Mouse (Mus musculus) kidney, postnatal 0 days (tissue): Measurements from ENCODE around the gene Tiam1. TPM values are rescaled to one million over a fixed set of nuclear protein-coding genes. Genes with fewer than 3 reads are reported as not detected.

Source experiments
- ATAC-seq: fragments of 200-750 bp; cut with Nextera tagmentation; replicated peaks from 2 replicates; pipeline ENCODE4 v1.8.0; 2017; ENCODE audit warnings: low read depth, moderate number of reproducible peaks, moderate TSS enrichment, moderate library complexity; ENCODE audit not compliant: low FRiP score
- DNase-seq: peaks from one replicate; pipeline ENCODE4 v3.0.0-alpha.2; 2016; ENCODE audit warnings: low spot score
- H3K27ac ChIP-seq: fragments of 300-500 bp; sonication (generic); 2 replicates; pipeline ENCODE4 v1.5.1; 2014; ENCODE audit warnings: mild to moderate bottlenecking
- H3K27me3 ChIP-seq: fragments of 300-500 bp; sonication (generic); 2 replicates; pipeline ENCODE4 v1.6.1; 2014; ENCODE audit warnings: low read length, mixed read lengths; ENCODE audit not compliant: insufficient read depth
- H3K36me3 ChIP-seq: fragments of 300-500 bp; sonication (generic); 2 replicates; pipeline ENCODE4 v1.6.1; 2014; ENCODE audit warnings: low read length, mixed read lengths; ENCODE audit not compliant: insufficient read depth
- H3K4me1 ChIP-seq: fragments of 300-500 bp; sonication (generic); replicated peaks from 2 replicates; pipeline ENCODE4 v1.6.1; 2014; ENCODE audit warnings: antibody characterized with exemption, low read length, mixed read lengths; ENCODE audit not compliant: insufficient read depth
- H3K4me2 ChIP-seq: fragments of 300-500 bp; sonication (generic); 2 replicates; pipeline ENCODE4 v1.6.1; 2014; ENCODE audit warnings: mild to moderate bottlenecking, low read length, moderate library complexity, mixed read lengths
- H3K4me3 ChIP-seq: fragments of 300-500 bp; sonication (generic); replicated peaks from 2 replicates; pipeline ENCODE4 v1.5.1; 2014; ENCODE audit warnings: low read depth, low read length
- H3K9ac ChIP-seq: fragments of 300-500 bp; sonication (generic); 2 replicates; pipeline ENCODE4 v1.6.1; 2014; ENCODE audit warnings: low read depth, low read length
- H3K9me3 ChIP-seq: fragments of 300-500 bp; sonication (generic); replicated peaks from 2 replicates; pipeline ENCODE4 v1.6.1; 2016; ENCODE audit warnings: low read length, inconsistent platforms, mixed read lengths
- CTCF ChIP-seq: IDR thresholded peaks from 2 replicates; pipeline ENCODE4 v1.5.1; 2016; ENCODE audit warnings: antibody characterized with exemption, low read depth, mild to moderate bottlenecking, moderate library complexity
- WGBS: fragments of 180-500 bp; shearing (Covaris S2); extraction: QIAGEN DNeasy Blood & Tissue Kit; methylation state at CpG from one replicate; pipeline ENCODE4 v1.1.7; 2014; 5-methylcytosine and 5-hydroxymethylcytosine counted together
- polyA plus RNA-seq: library from polyadenylated mRNA; unstranded; fragments of >200 nt; fragmentation: Nextera tagmentation; extraction: Ambion mirVana; gene quantifications from 2 replicates; pipeline ENCODE4 v1.2.1, GENCODE M21; 2015

Gene Tiam1
- polyA plus RNA-seq, 1 experiment from 2014 or later, result 11.5 TPM

DNA sequence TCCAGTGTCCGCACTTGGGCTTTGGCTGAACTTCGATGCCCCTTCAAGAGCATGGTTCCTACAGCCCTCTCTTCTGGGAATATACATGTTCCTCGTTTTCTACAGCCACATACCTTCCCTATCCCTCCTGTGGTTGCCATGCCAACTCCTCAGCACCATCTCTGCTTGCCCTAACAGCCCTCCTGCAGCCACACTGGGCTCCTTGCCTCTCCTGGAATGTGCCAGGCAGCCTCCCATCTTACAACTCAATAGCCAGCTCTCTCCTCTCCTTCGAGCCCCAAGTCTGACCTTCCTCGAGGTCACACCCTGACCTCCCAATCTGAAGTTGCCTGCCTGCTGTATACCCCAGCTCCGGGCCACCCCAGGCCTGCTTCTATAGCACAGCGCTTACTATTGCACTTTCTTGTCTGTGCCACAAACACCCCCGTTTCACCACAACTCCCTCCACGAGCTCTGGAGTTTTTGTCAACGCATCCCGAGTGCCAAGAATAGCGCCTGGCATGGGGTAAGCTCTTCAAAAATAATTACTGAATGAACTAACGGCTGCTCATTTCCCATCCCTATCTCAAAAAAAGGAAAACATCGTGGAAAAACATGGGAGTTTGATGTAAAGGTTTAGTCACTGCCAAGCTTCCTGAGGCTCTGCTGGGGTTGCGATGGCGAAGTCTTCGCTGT, 252.9 kb downstream of the Tiam1 start:
- no peak overlapping the region for H3K27ac ChIP-seq

DNA sequence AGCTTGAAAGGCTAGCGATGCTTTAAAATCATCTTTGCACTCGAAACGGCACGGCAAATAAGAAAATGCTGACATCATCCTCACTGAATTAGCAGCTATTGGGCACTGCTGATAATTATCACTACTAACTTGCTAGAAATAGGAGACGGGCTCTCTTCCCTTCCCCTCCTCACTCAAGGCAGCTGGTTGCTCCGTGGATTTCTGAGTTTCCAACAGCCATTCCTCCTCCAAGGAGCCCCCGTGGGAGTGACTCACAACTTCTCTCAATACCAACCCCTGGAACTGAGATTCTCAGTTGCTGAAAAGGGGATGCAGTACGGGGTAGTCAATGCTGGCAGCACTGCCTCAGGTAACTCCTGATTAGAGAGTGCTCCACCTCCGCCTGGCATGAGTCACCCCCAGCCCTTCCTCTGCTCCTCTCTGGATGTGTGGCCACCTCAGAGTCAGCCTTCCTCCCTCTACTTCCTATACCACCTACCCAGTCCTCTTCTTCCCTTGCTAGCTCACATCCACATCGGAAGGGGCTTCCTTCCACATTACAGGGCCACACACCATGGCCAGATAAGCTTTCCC, 253.6 kb downstream of the Tiam1 start:
- no peaks in the 10 kb centered on the region for H3K36me3 ChIP-seq
- TF ChIP-seq CTCF, result no peak
- H3K27ac ChIP-seq, result no peak overlapping the region
- no peak overlapping the region for H3K4me3 ChIP-seq
- no peaks in the 10 kb centered on the region for H3K4me1 ChIP-seq
- ATAC-seq (no peak), DNase-seq (no peak)
- H3K9me3 ChIP-seq, result no peaks in the 10 kb centered on the region
- H3K27me3 ChIP-seq, result no peaks in the 10 kb centered on the region
- H3K4me2 ChIP-seq, result no peak overlapping the region
- 61% methylated on average over 10 of the region's 10 CpGs for WGBS
- H3K9ac ChIP-seq, result no peak overlapping the region

More for the DNA sequence above, 252.9 kb downstream of the Tiam1 start:
- Histone ChIP-seq H3K9ac (no peak overlapping the region), H3K4me1 (0 out of 2 replicates have a peak, but pooled peaks cover 3% of the 10 kb centered on the region), H3K4me2 (no peak overlapping the region), H3K4me3 (no peak overlapping the region), H3K9me3 (no peaks in the 10 kb centered on the region), H3K27me3 (no peaks in the 10 kb centered on the region), H3K36me3 (no peaks in the 10 kb centered on the region)
- 79% methylated on average over 17 of the region's 17 CpGs for WGBS
- DNase-seq (no peak), ATAC-seq (no peak)
- no peak for TF ChIP-seq CTCF

DNA sequence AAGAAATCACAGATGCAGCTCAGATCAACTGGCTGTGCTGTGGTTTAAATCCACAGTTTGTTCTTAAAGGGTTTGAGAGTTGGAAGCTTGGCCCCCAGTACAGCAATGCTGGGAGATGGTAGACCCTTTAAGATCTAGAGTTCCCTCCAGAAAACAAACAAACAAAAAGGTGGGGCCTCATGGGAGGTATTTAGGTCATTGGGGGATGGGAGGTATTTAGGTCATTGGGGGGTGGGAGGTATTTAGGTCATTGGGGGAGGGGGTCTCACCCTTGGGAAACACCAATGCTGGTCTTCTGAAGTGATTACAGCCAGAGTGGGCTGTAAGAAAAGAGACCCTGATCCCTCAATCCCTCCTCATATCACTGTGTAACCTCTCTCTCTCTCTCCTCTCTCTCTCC, 257.0 kb downstream of the Tiam1 start:
- Histone ChIP-seq H3K27ac (no peak overlapping the region), H3K9me3 (no peaks in the 10 kb centered on the region), H3K4me3 (no peak overlapping the region), H3K9ac (no peak overlapping the region), H3K36me3 (0 out of 2 replicates have a peak, but pooled peaks cover 3% of the 10 kb centered on the region), H3K4me2 (no peak overlapping the region), H3K4me1 (no peaks in the 10 kb centered on the region), H3K27me3 (no peaks in the 10 kb centered on the region)
- no peak for DNase-seq
- TF ChIP-seq CTCF, result no peak
- ATAC-seq, result no peak

DNA sequence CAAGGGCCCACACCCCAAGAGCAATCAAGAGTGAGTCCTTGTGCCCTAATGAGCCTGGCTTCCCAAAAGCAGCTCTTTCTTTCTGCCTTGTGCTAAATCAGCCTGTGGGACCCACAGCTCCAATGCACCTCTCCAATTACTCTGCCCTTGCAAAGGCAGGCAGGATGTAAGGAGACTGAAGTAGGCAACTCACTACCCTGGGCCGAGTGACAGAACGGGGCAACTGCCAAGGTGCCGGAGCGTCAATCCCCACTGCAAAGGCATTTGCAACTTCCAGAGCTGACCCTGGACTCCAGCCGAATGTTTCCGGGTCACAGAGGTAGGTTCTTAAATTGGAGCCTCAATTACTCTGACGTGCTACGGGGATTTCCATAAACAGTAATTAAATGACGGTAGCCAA, 257.9 kb downstream of the Tiam1 start:
- no peak overlapping the region for H3K4me3 ChIP-seq
- H3K4me2 ChIP-seq, result no peak overlapping the region
- no peak overlapping the region for H3K9ac ChIP-seq
- DNase-seq, result no peak
- no peaks in the 10 kb centered on the region for H3K27me3 ChIP-seq
- no peaks in the 10 kb centered on the region for H3K4me1 ChIP-seq
- no peak overlapping the region for H3K27ac ChIP-seq
- WGBS, result 69% methylated on average over 9 of the region's 9 CpGs
- H3K9me3 ChIP-seq, result no peaks in the 10 kb centered on the region
- no peak for TF ChIP-seq CTCF
- H3K36me3 ChIP-seq, result 0 out of 2 replicates have a peak, but pooled peaks cover 3% of the 10 kb centered on the region
- ATAC-seq, result no peak

DNA sequence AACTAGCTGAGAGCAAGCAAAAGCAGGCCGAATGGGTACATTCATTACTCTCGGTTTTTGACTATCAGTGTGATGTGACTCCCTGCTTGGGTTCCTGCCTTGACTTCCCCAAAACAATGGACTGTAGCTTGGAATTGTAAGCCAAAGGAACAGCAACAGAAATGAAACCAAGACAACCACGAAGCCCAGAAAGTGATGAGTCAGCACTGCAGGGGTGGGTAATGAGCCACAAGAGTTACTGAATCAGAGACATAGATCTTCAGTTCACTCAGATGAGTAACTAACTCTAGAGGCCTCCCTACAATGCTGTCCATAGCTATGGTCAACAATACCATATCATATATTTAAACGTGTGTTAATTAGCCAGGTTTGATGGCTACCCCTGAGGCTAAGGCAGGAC, 259.7 kb downstream of the Tiam1 start:
- Histone ChIP-seq H3K4me3 (no peak overlapping the region), H3K4me1 (no peaks in the 10 kb centered on the region), H3K9me3 (no peaks in the 10 kb centered on the region), H3K27me3 (no peaks in the 10 kb centered on the region), H3K27ac (no peak overlapping the region), H3K9ac (no peak overlapping the region), H3K4me2 (no peak overlapping the region), H3K36me3 (0 out of 2 replicates have a peak, but pooled peaks cover 3% of the 10 kb centered on the region)
- no peak for TF ChIP-seq CTCF
- ATAC-seq, result no peak
- DNase-seq, result no peak
- 93% methylated on average over 4 of the region's 4 CpGs for WGBS

DNA sequence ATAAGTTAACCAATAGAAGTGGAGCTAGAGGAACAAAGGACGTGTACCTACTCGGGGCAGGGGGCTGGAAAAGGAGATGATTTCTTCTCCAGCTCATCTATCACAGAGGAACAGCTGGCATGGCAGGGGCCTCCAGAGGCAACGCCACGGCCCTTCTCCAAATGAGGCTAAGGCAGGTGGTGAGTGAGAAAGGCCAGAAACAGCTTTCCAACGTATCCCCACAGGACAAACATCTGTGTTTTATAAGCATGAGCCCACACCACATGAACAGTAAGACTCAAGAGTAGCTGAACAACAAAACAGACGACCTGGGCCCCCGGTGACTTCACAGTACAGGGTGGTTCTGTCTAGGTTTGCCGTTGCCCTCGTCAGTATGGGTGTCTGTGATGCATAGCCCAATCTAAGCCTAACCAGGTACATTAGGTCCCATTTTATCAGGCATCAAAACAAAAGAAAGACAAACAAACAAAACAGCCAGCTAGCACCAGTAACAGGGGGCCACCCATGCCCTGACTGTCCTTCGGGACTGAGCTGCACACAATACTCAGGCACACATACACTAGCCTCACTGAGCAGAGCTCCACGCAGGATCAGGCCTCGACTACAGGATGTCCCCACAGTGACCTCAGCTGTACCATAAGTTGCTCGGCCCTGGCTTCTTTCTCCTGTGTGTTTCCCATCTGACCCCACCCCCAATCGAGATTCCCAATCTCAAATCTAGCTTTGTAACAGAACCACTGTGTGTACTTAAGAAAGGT, 260.9 kb downstream of the Tiam1 start:
- Histone ChIP-seq H3K9ac (no peak overlapping the region), H3K36me3 (0 out of 2 replicates have a peak, but pooled peaks cover 3% of the 10 kb centered on the region), H3K4me1 (no peaks in the 10 kb centered on the region), H3K4me3 (no peak overlapping the region), H3K9me3 (no peaks in the 10 kb centered on the region), H3K27me3 (no peaks in the 10 kb centered on the region), H3K4me2 (no peak overlapping the region), H3K27ac (no peak overlapping the region)
- no peak for ATAC-seq
- no peak for DNase-seq
- TF ChIP-seq CTCF, result no peak
- 78% methylated on average over 14 of the region's 14 CpGs for WGBS
